Mouse (Mus musculus) MEL (cell line): Measurements from ENCODE around the gene Nop14. TPM values are rescaled to one million over a fixed set of nuclear protein-coding genes. Genes with fewer than 3 reads are reported as not detected.

Source experiments
- DNase-seq: peaks from one replicate; pipeline ENCODE4 v3.0.0; 2011; ENCODE audit warnings: low read depth, low spot score
- H3K27ac ChIP-seq: 2 replicates; pipeline ENCODE4 v1.5.1; 2012; ENCODE audit warnings: low read depth, mild to moderate bottlenecking, control low read depth, low read length, moderate library complexity; ENCODE audit not compliant: control insufficient read depth
- H3K27me3 ChIP-seq, 2 experiments: fragments of 150-350 bp in 1 of 2; sonication (generic) in 1 of 2; 2 replicates each; pipeline ENCODE4 v1.6.1; 2012; ENCODE audit warnings: low read length in 2 of 2, mild to moderate bottlenecking in 2 of 2, improper control_type of control experiment in 1 of 2, moderate library complexity in 1 of 2; ENCODE audit not compliant: insufficient read depth in 2 of 2, control insufficient read depth in 1 of 2
- H3K36me3 ChIP-seq, 2 experiments: 2 replicates each; pipeline ENCODE4 v1.6.1; 2012 to 2014; ENCODE audit warnings: low read length in 2 of 2, improper control_type of control experiment in 1 of 2, inconsistent platforms in 1 of 2, mild to moderate bottlenecking in 1 of 2; ENCODE audit not compliant: insufficient read depth in 2 of 2, control insufficient read depth in 1 of 2
- H3K4me1 ChIP-seq, 2 experiments: fragments of 150-350 bp in 1 of 2; sonication (generic) in 1 of 2; 2 replicates each; pipeline ENCODE4 v1.6.1; 2012; ENCODE audit warnings: low read length in 2 of 2, improper control_type of control experiment in 1 of 2, mild to moderate bottlenecking in 1 of 2; ENCODE audit not compliant: insufficient read depth in 2 of 2, control insufficient read depth in 1 of 2
- H3K4me3 ChIP-seq, 2 experiments: fragments of 150-350 bp in 1 of 2; sonication (generic) in 1 of 2; 2 replicates each; pipeline ENCODE4 v1.5.1; 2012; ENCODE audit warnings: low read depth in 2 of 2, low read length in 2 of 2, mild to moderate bottlenecking in 2 of 2, moderate library complexity in 2 of 2, control low read depth in 1 of 2, improper control_type of control experiment in 1 of 2; ENCODE audit not compliant: control insufficient read depth in 1 of 2, insufficient read depth in 1 of 2
- H3K79me2 ChIP-seq: 2 replicates; pipeline ENCODE4 v1.6.1; 2012; ENCODE audit warnings: mild to moderate bottlenecking, low read length, moderate library complexity; ENCODE audit not compliant: control insufficient read depth, poor library complexity, insufficient read depth
- H3K9ac ChIP-seq: 2 replicates; pipeline ENCODE4 v1.6.1; 2012; ENCODE audit warnings: low read depth, mild to moderate bottlenecking, control low read depth, low read length, moderate library complexity; ENCODE audit not compliant: control insufficient read depth, poor library complexity, severe bottlenecking
- H3K9me3 ChIP-seq: fragments of 150-350 bp; sonication (generic); replicated peaks from 2 replicates; pipeline ENCODE4 v1.6.1; 2012; ENCODE audit warnings: mild to moderate bottlenecking, low read length, improper control_type of control experiment, moderate library complexity; ENCODE audit not compliant: insufficient read depth
- CHD1 ChIP-seq: IDR thresholded peaks from 2 replicates; pipeline ENCODE4 v1.6.1; 2012; ENCODE audit warnings: low read depth, mild to moderate bottlenecking, inconsistent platforms, low read length, improper control_type of control experiment
- CHD2 ChIP-seq: IDR thresholded peaks from 2 replicates; pipeline ENCODE4 v1.6.1; 2011; ENCODE audit warnings: low read length, improper control_type of control experiment
- CTCF ChIP-seq, 3 experiments: IDR thresholded peaks in 2 of 3; conservative IDR thresholded peaks in 1 of 3; 2 replicates each; pipeline ENCODE4 v1.5.1; 2011 to 2012; ENCODE audit warnings: low read length in 3 of 3, low read depth in 2 of 3, mild to moderate bottlenecking in 2 of 3, improper control_type of control experiment in 1 of 3, inconsistent platforms in 1 of 3, mixed read lengths in 1 of 3, moderate library complexity in 1 of 3; ENCODE audit not compliant: control insufficient read depth in 1 of 3, insufficient read depth in 1 of 3, poor library complexity in 1 of 3, severe bottlenecking in 1 of 3
- ELF1 ChIP-seq: IDR thresholded peaks from 2 replicates; pipeline ENCODE4 v1.6.1; 2014; ENCODE audit warnings: low read depth, mild to moderate bottlenecking, inconsistent platforms, low read length, improper control_type of control experiment, moderate library complexity
- ETS1 ChIP-seq: IDR thresholded peaks from 2 replicates; pipeline ENCODE4 v1.6.1; 2012; ENCODE audit warnings: low read depth, mild to moderate bottlenecking, inconsistent platforms, low read length, improper control_type of control experiment, moderate library complexity
- GATA1 ChIP-seq: IDR thresholded peaks from 2 replicates; pipeline ENCODE4 v1.6.1; 2011; ENCODE audit warnings: low read depth, low read length, improper control_type of control experiment
- HCFC1 ChIP-seq: IDR thresholded peaks from 2 replicates; pipeline ENCODE4 v1.6.1; 2012; ENCODE audit warnings: low read depth, mild to moderate bottlenecking, inconsistent platforms, low read length, improper control_type of control experiment, moderate library complexity
- KAT2A ChIP-seq: conservative IDR thresholded peaks from 2 replicates; pipeline ENCODE4 v1.6.1; 2012; ENCODE audit warnings: low read depth, low read length, improper control_type of control experiment, inconsistent platforms
- MAFK ChIP-seq: IDR thresholded peaks from 2 replicates; pipeline ENCODE4 v1.6.1; 2011; ENCODE audit warnings: low read depth, mild to moderate bottlenecking, low read length, improper control_type of control experiment, borderline replicate concordance
- MAX ChIP-seq: IDR thresholded peaks from 2 replicates; pipeline ENCODE4 v1.6.1; 2011; ENCODE audit warnings: low read length, improper control_type of control experiment
- MAZ ChIP-seq: IDR thresholded peaks from 2 replicates; pipeline ENCODE4 v1.6.1; 2012; ENCODE audit warnings: low read depth, mild to moderate bottlenecking, inconsistent platforms, low read length, improper control_type of control experiment
- MEF2A ChIP-seq: IDR thresholded peaks from 2 replicates; pipeline ENCODE4 v1.6.1; 2014; ENCODE audit warnings: low read depth, mild to moderate bottlenecking, inconsistent platforms, low read length, improper control_type of control experiment; ENCODE audit not compliant: poor library complexity, insufficient replicate concordance, severe bottlenecking; ENCODE audit errors: extremely low read depth
- MXI1 ChIP-seq: IDR thresholded peaks from 2 replicates; pipeline ENCODE4 v1.6.1; 2011; ENCODE audit warnings: mild to moderate bottlenecking, low read depth, low read length, improper control_type of control experiment
- MYC ChIP-seq: IDR thresholded peaks from 2 replicates; pipeline ENCODE4 v1.6.1; 2011; ENCODE audit warnings: low read depth, mild to moderate bottlenecking, low read length, improper control_type of control experiment, moderate library complexity
- NELFE ChIP-seq: IDR thresholded peaks from 2 replicates; pipeline ENCODE4 v1.6.1; 2011; ENCODE audit warnings: low read depth, low read length, improper control_type of control experiment
- POLR2A ChIP-seq, 2 experiments: IDR thresholded peaks; 2 replicates each; pipeline ENCODE4 v1.6.1; 2011 to 2012; ENCODE audit warnings: low read length in 2 of 2, mild to moderate bottlenecking in 2 of 2, control low read depth in 1 of 2, improper control_type of control experiment in 1 of 2, low read depth in 1 of 2, moderate library complexity in 1 of 2; ENCODE audit not compliant: control insufficient read depth in 1 of 2, insufficient read depth in 1 of 2, poor library complexity in 1 of 2
- POLR2AphosphoS2 ChIP-seq: IDR thresholded peaks from 2 replicates; pipeline ENCODE4 v1.6.1; 2011; ENCODE audit warnings: low read length, improper control_type of control experiment
- POLR2AphosphoS5 ChIP-seq: IDR thresholded peaks from 2 replicates; pipeline ENCODE4 v1.6.1; 2012; ENCODE audit warnings: low read depth, borderline replicate concordance, mild to moderate bottlenecking, inconsistent platforms, low read length, moderate library complexity, mixed read lengths
- RAD21 ChIP-seq: IDR thresholded peaks from 2 replicates; pipeline ENCODE4 v1.6.1; 2011; ENCODE audit warnings: mild to moderate bottlenecking, low read depth, low read length, improper control_type of control experiment
- RCOR1 ChIP-seq: IDR thresholded peaks from 2 replicates; pipeline ENCODE4 v1.6.1; 2012; ENCODE audit warnings: low read depth, mild to moderate bottlenecking, inconsistent platforms, low read length, improper control_type of control experiment
- SIN3A ChIP-seq: IDR thresholded peaks from 2 replicates; pipeline ENCODE4 v1.6.1; 2012; ENCODE audit warnings: low read length, improper control_type of control experiment, inconsistent platforms
- SMC3 ChIP-seq: IDR thresholded peaks from 2 replicates; pipeline ENCODE4 v1.6.1; 2011; ENCODE audit warnings: low read depth, low read length, improper control_type of control experiment
- TAL1 ChIP-seq: IDR thresholded peaks from 2 replicates; pipeline ENCODE4 v1.6.1; 2012; ENCODE audit warnings: mild to moderate bottlenecking, inconsistent platforms, low read length, moderate library complexity, mixed read lengths
- TBP ChIP-seq: IDR thresholded peaks from 2 replicates; pipeline ENCODE4 v1.8.0; 2011; ENCODE audit warnings: low read depth, low read length, improper control_type of control experiment
- TCF12 ChIP-seq: IDR thresholded peaks from 2 replicates; pipeline ENCODE4 v1.6.1; 2014; ENCODE audit warnings: low read depth, mild to moderate bottlenecking, inconsistent platforms, low read length, improper control_type of control experiment, moderate library complexity
- UBTF ChIP-seq: IDR thresholded peaks from 2 replicates; pipeline ENCODE4 v1.6.1; 2012; ENCODE audit warnings: low read depth, mild to moderate bottlenecking, inconsistent platforms, low read length, improper control_type of control experiment, moderate library complexity, borderline replicate concordance; ENCODE audit not compliant: insufficient read depth
- USF1 ChIP-seq: IDR thresholded peaks from 2 replicates; pipeline ENCODE4 v1.6.1; 2014; ENCODE audit warnings: low read depth, mild to moderate bottlenecking, inconsistent platforms, low read length, improper control_type of control experiment, moderate library complexity
- USF2 ChIP-seq, 2 experiments: IDR thresholded peaks; 2 replicates each; pipeline ENCODE4 v1.6.1; 2011 to 2012; ENCODE audit warnings: improper control_type of control experiment in 2 of 2, low read length in 2 of 2, borderline replicate concordance in 1 of 2, inconsistent platforms in 1 of 2, low read depth in 1 of 2, mild to moderate bottlenecking in 1 of 2; ENCODE audit not compliant: insufficient read depth in 1 of 2
- ZC3H11A ChIP-seq: IDR thresholded peaks from 2 replicates; pipeline ENCODE4 v1.6.1; 2012; ENCODE audit warnings: low read depth, mild to moderate bottlenecking, inconsistent platforms, low read length, improper control_type of control experiment
- ZKSCAN1 ChIP-seq: IDR thresholded peaks from 2 replicates; pipeline ENCODE4 v1.6.1; 2012; ENCODE audit warnings: low read depth, mild to moderate bottlenecking, inconsistent platforms, low read length, improper control_type of control experiment, moderate library complexity
- ZMIZ1 ChIP-seq: IDR thresholded peaks from 2 replicates; pipeline ENCODE4 v1.6.1; 2012; ENCODE audit warnings: low read depth, mild to moderate bottlenecking, inconsistent platforms, low read length, improper control_type of control experiment, moderate library complexity
- ZNF384 ChIP-seq: IDR thresholded peaks from 2 replicates; pipeline ENCODE4 v1.6.1; 2012; ENCODE audit warnings: low read depth, mild to moderate bottlenecking, inconsistent platforms, low read length, improper control_type of control experiment
- polyA plus RNA-seq, 2 experiments: library from polyadenylated mRNA; stranded (reverse) in 1 of 2; unstranded in 1 of 2; fragments of >175 nt in 1 of 2; fragments of >200 nt in 1 of 2; gene quantifications; 2 replicates each; pipeline versions ENCODE4 v1.2.1 to v1.2.4; 2012; ENCODE audit warnings: low replicate concordance in 2 of 2, low read depth in 1 of 2; ENCODE audit not compliant: insufficient read length in 2 of 2, insufficient read depth in 1 of 2, missing spikeins in 1 of 2
- total RNA-seq: library from RNA; depleted of rRNA; stranded (reverse); fragments of 300-350 nt; gene quantifications from 2 replicates; pipeline ENCODE4 v1.2.3, GENCODE M21; 2012; rRNA removed

Nop14 gene
- total RNA-seq (87.3 and 101 TPM in 2 replicates), polyA plus RNA-seq (100 to 1,000 TPM in 1 of 2 experiments, not detected in 1; 132 TPM)

- Histone ChIP-seq H3K79me2 (peaks cover 21% of the 10 kb centered on the region), H3K4me3 (peak within 1 kb of the TSS; percentile 81 to 87), H3K27me3 (no peaks in the 10 kb centered on the region), H3K9me3 (no peaks in the 10 kb centered on the region), H3K27ac (peak within 1 kb of the TSS; percentile 81), H3K4me1 (peaks cover 5 to 14% of the 10 kb centered on the region in 2 experiments; a peak in 3 of 4 replicates), H3K36me3 (peaks cover 9 to 19% of the 10 kb centered on the region in 2 experiments; a peak in 3 of 4 replicates), H3K9ac (peak within 1 kb of the TSS; percentile 86)
- peak; percentile 100 for DNase-seq
- TF ChIP-seq USF1 (no peak), ELF1 (peak; percentile 99), TCF12 (peak; percentile 30), CTCF (IDR thresholded peaks at IDR 0.05 in 2 of 3, conservative IDR thresholded peaks at IDR 0.05 in 1 of 3; ENCODE audit: control insufficient read depth in 1 of 3, insufficient read depth in 1 of 3, low read depth in 2 of 3, low read length in 3 of 3, poor library complexity in 1 of 3, severe bottlenecking in 1 of 3) (peak; percentile 86 to 99 (median 94)), HCFC1 (peak; percentile 94), POLR2A (IDR thresholded peaks at IDR 0.05; ENCODE audit: control insufficient read depth in 1 of 2, insufficient read depth in 1 of 2, low read depth in 1 of 2, low read length in 2 of 2, poor library complexity in 1 of 2) (peak; percentile 94 to 100), KAT2A (peak; percentile 100), MAX (peak; percentile 91), MEF2A (no peak), ZMIZ1 (peak; percentile 96), TAL1 (no peak), NELFE (peak; percentile 100), GATA1 (peak; percentile 37; the same call in 1 of the 2 replicates), SIN3A (peak; percentile 99), CHD2 (peak; percentile 98), ZKSCAN1 (no peak), MXI1 (peak; percentile 99), TBP (peak; percentile 97), RCOR1 (no peak), ZC3H11A (0 out of 2 replicates have a peak, but pooled peaks have one; percentile 16), MYC (peak; percentile 98), CHD1 (no peak), MAZ (no peak), POLR2AphosphoS5 (peak; percentile 97; the same call in 1 of the 2 replicates), ETS1 (peak; percentile 43; the same call in 1 of the 2 replicates), RAD21 (peak; percentile 44), ZNF384 (no peak), UBTF (no peak; the same call in none of the 2 replicates), SMC3 (peak; percentile 67), POLR2AphosphoS2 (peak; percentile 99), MAFK (no peak), USF2 (IDR thresholded peaks at IDR 0.05; ENCODE audit: borderline replicate concordance in 1 of 2, insufficient read depth in 1 of 2, low read depth in 1 of 2, low read length in 2 of 2) (no peak)
Observed at GRCm38 (mm10) chr5:34659686-34660590, at the start of gene Nop14, which contains the start of gene Grk4. TSS of gene Nop14 (minus strand) at chr5:34660148. TSS of gene Grk4 (plus strand) at chr5:34660379.
